Mouse (Mus musculus) bone marrow macrophage, adult 2 months (primary cell): ENCODE results near the gene Slc15a1.

ENCODE experiments used
- CTCF ChIP-seq: IDR thresholded peaks from 2 replicates; pipeline ENCODE4 v1.5.1; 2012; ENCODE audit warnings: low read depth, mild to moderate bottlenecking, low read length, moderate library complexity
- POLR2A ChIP-seq: IDR thresholded peaks from 2 replicates; pipeline ENCODE4 v1.6.1; 2012; ENCODE audit warnings: mild to moderate bottlenecking, low read depth, low read length, borderline replicate concordance

DNA sequence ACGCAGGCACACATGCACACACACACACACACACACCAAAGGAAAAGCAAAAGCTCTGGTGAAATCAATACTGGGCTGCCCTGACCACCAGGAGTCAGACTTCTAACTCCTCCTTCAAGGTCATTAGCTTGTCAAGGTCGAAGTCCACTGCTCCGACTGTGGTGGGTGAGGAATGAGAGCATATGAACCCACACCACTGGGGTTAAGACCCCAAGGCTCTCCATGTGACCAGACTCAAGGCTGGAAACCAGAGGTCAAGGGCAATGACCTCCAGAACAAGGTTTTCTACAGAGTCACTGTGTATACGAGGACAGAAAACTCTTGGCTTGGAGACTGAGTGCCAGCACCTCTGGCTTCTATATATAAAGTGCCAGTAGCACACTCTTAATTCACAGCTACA is 31.2 kb downstream of the Slc15a1 start:
- TF ChIP-seq CTCF (no peak), POLR2A (no peak)
